Mouse (Mus musculus): ENCODE measurements at regions not wholly inside any gene's neighbourhood (a gene's known extent, or its start where the extent isn't known, plus 50 kb on each side); places are given as distances from the start of the nearest gene placed in this dataset.

GRCm38 (mm10) chr3:150365766-150366165 is 1071.9 kb upstream of the Adgrl4 start:
- TF ChIP-seq CTCF (conservative IDR thresholded peaks at IDR 0.05; ENCODE audit: low read length) (no peak), NANOG (IDR thresholded peaks at IDR 0.05; ENCODE audit: borderline replicate concordance, low read length) (no peak), POU5F1 (IDR thresholded peaks at IDR 0.05; ENCODE audit: borderline replicate concordance, low read length) (no peak)

Measured in E14TG2a.4 (cell line).